Mouse (Mus musculus): ENCODE results near the gene Ttc38. TPM values are rescaled to one million over a fixed set of nuclear protein-coding genes. Genes with fewer than 3 reads are reported as not detected.

Gene Ttc38
- polyA plus RNA-seq, 1 experiment: 8.5 TPM

DNA sequence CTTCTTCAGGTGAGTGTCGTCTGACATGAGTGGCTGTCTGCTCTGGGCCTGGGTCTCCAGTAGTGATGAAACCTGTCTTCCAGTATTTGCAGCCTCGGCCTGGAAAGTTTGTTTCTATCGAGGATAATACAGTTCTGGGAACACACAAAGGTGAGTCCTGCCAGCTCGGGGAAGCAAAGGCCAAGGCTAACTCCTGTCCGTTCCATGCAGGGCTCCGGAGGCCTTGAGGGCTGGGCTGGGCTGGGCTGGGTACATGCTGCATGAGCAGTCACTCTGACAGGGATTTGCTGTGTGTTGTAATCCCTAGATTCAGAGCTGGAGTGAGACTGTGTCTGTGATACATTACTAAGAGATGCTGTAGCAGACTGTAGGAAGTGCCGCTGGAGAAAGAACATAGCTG lies 61.8 kb downstream of the Ttc38 start:
- Histone ChIP-seq H3K4me3 (ENCODE audit: control insufficient read depth, insufficient read depth, low read length) (no peak overlapping the region), H3K27ac (ENCODE audit: control insufficient read depth, insufficient read depth, low read length) (no peak overlapping the region), H3K27me3 (ENCODE audit: control insufficient read depth, insufficient read depth, low read length) (no peaks in the 10 kb centered on the region), H3K36me3 (ENCODE audit: control insufficient read depth, insufficient read depth, low read length) (peaks cover 14% of the 10 kb centered on the region), H3K4me1 (replicated peaks; ENCODE audit: control insufficient read depth, insufficient read depth, low read length) (no peaks in the 10 kb centered on the region)
- DNase-seq: no peak
- TF ChIP-seq POLR2A (IDR thresholded peaks at IDR 0.05; ENCODE audit: control insufficient read depth, extremely low read depth, insufficient read depth, low read length, poor library complexity) (no peak), CTCF (IDR thresholded peaks at IDR 0.05; ENCODE audit: borderline replicate concordance, control insufficient read depth, extremely low read depth, insufficient read depth, low read length, poor library complexity) (no peak)
- 97% methylated on average over 7 of the region's 7 CpGs for WGBS

DNA sequence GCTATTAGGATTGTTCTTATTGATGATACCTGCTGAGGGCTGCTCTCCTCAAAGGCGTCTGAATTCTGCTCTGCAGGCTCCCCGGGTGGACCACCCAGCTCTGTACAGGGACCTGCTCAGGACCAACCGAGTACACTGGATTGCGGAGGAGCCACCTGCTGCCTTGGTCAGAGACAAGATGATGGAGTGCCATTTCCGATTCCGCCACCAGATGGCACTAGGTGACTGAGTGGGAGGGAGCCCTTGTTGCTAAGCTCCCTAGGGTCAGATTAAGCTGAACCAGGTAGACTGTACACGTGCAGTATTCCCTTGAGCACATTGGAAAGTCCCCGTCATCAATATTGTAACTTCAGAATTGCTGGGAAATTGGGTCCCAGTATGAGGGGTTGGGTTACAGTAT lies 64.2 kb downstream of the Ttc38 start:
- Histone ChIP-seq H3K4me1 (replicated peaks; ENCODE audit: control insufficient read depth, insufficient read depth, low read length) (no peaks in the 10 kb centered on the region), H3K36me3 (ENCODE audit: control insufficient read depth, insufficient read depth, low read length) (peaks cover 14% of the 10 kb centered on the region), H3K4me3 (ENCODE audit: control insufficient read depth, insufficient read depth, low read length) (no peak overlapping the region), H3K27ac (ENCODE audit: control insufficient read depth, insufficient read depth, low read length) (no peak overlapping the region), H3K27me3 (ENCODE audit: control insufficient read depth, insufficient read depth, low read length) (no peaks in the 10 kb centered on the region)
- peak; percentile 89 for DNase-seq
- TF ChIP-seq CTCF (IDR thresholded peaks at IDR 0.05; ENCODE audit: borderline replicate concordance, control insufficient read depth, extremely low read depth, insufficient read depth, low read length, poor library complexity): peak; percentile 85; the same call in 1 of the 2 replicates
- no peak for TF ChIP-seq POLR2A (IDR thresholded peaks at IDR 0.05; ENCODE audit: control insufficient read depth, extremely low read depth, insufficient read depth, low read length, poor library complexity)
- 27% methylated on average over 8 of the region's 8 CpGs for WGBS

DNA sequence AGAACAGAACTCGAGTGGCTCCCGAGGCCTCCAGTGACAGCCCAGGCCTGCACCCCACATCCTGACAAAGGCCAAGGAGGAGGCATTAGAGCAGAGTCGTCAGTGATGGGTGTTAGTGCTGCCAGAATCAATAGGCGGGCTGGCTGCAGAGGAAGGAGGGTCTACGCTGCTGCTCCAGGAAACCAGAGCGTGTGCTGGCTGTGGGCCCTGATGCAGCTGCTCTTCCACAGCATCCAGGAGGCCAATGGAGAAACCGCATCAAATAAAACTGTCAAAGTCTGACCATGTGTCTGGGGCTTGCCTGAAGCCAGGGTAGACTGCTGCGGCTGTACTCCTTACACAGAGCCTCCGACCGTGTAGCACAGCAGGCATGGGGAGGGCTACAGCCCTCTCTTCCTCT lies 65.0 kb downstream of the Ttc38 start:
- H3K4me1 ChIP-seq (replicated peaks; ENCODE audit: control insufficient read depth, insufficient read depth, low read length): no peaks in the 10 kb centered on the region
- DNase-seq: no peak
- H3K4me3 ChIP-seq (ENCODE audit: control insufficient read depth, insufficient read depth, low read length): no peak overlapping the region
- H3K27me3 ChIP-seq (ENCODE audit: control insufficient read depth, insufficient read depth, low read length): no peaks in the 10 kb centered on the region
- TF ChIP-seq POLR2A (IDR thresholded peaks at IDR 0.05; ENCODE audit: control insufficient read depth, extremely low read depth, insufficient read depth, low read length, poor library complexity): no peak
- no peak for TF ChIP-seq CTCF (IDR thresholded peaks at IDR 0.05; ENCODE audit: borderline replicate concordance, control insufficient read depth, extremely low read depth, insufficient read depth, low read length, poor library complexity)
- peaks cover 14% of the 10 kb centered on the region for H3K36me3 ChIP-seq (ENCODE audit: control insufficient read depth, insufficient read depth, low read length)
- H3K27ac ChIP-seq (ENCODE audit: control insufficient read depth, insufficient read depth, low read length): no peak overlapping the region
- WGBS: 49% methylated on average over 10 of the region's 10 CpGs

DNA sequence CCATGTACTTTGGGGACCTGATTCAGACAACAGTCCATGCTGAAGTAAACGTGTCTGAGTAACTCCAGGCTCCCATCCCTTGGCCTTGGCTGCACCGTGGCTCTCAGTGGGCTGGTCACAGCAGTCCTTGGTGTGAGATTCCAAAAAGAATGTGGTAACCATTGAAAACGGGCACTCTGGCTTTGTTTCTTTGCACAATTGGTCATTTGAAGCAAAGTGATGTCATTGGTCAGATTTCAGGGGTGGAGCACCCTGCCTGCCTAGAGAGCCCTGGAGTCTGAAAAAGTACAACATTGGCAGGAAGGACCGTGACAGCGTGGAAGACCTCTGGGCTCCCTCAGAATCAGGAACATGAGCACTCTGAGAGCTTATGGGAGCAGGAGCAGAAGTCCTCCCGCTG lies 67.3 kb downstream of the Ttc38 start:
- H3K4me3 ChIP-seq (ENCODE audit: control insufficient read depth, insufficient read depth, low read length): no peak overlapping the region
- WGBS: 95% methylated on average over 6 of the region's 6 CpGs
- TF ChIP-seq CTCF (IDR thresholded peaks at IDR 0.05; ENCODE audit: borderline replicate concordance, control insufficient read depth, extremely low read depth, insufficient read depth, low read length, poor library complexity): no peak
- no peak for TF ChIP-seq POLR2A (IDR thresholded peaks at IDR 0.05; ENCODE audit: control insufficient read depth, extremely low read depth, insufficient read depth, low read length, poor library complexity)
- H3K36me3 ChIP-seq (ENCODE audit: control insufficient read depth, insufficient read depth, low read length): no peaks in the 10 kb centered on the region; the same call in 1 of the 2 replicates
- DNase-seq: no peak
- H3K27me3 ChIP-seq (ENCODE audit: control insufficient read depth, insufficient read depth, low read length): no peaks in the 10 kb centered on the region
- H3K27ac ChIP-seq (ENCODE audit: control insufficient read depth, insufficient read depth, low read length): no peak overlapping the region
- no peaks in the 10 kb centered on the region for H3K4me1 ChIP-seq (replicated peaks; ENCODE audit: control insufficient read depth, insufficient read depth, low read length)

DNA sequence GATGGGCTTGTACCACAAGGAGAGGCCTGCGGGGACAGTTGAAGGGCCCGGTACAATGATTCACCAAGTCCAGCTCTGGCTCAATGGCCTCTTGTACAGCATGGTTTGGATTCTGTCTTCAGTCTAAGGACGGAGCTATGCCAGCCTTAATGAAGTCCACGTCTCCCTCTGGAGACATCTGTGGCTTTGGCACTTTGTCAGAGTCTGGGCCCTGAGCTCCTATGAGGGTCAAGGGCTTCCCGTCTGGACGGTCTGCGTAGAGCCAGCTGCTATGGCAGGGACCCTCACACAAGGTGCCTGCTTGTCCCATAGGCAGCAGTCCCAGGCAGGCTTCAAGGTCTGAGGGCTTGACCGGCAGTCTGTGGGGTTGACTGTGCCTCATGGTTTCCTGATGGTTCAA lies 68.2 kb downstream of the Ttc38 start:
- no peak overlapping the region for H3K27ac ChIP-seq (ENCODE audit: control insufficient read depth, insufficient read depth, low read length)
- no peaks in the 10 kb centered on the region for H3K4me1 ChIP-seq (replicated peaks; ENCODE audit: control insufficient read depth, insufficient read depth, low read length)
- no peak for TF ChIP-seq POLR2A (IDR thresholded peaks at IDR 0.05; ENCODE audit: control insufficient read depth, extremely low read depth, insufficient read depth, low read length, poor library complexity)
- no peak for TF ChIP-seq CTCF (IDR thresholded peaks at IDR 0.05; ENCODE audit: borderline replicate concordance, control insufficient read depth, extremely low read depth, insufficient read depth, low read length, poor library complexity)
- H3K36me3 ChIP-seq (ENCODE audit: control insufficient read depth, insufficient read depth, low read length): no peaks in the 10 kb centered on the region; the same call in 1 of the 2 replicates
- DNase-seq: no peak
- H3K27me3 ChIP-seq (ENCODE audit: control insufficient read depth, insufficient read depth, low read length): no peaks in the 10 kb centered on the region
- H3K4me3 ChIP-seq (ENCODE audit: control insufficient read depth, insufficient read depth, low read length): no peak overlapping the region
- WGBS: 96% methylated on average over 8 of the region's 8 CpGs

DNA sequence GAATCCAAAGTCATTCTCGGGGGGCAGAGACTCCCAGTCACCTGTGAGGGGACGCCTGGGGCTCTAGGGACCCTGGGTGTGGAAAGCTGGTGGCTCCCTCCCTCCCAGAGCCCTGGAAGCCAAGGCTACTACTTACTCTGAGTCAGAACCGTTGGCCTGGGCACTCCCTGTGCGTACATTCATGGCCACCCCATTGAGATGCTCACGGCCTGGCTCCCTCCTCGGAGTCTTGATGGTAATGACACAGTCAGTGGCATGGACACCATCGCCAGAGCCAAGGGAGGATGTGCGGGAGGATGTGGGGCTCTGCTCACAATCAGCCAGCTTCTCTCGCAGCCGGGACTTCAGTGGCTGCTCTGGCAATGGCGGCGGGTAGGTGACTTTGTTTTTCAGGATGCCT lies 68.7 kb downstream of the Ttc38 start:
- DNase-seq: no peak
- Histone ChIP-seq H3K4me1 (replicated peaks; ENCODE audit: control insufficient read depth, insufficient read depth, low read length) (no peaks in the 10 kb centered on the region), H3K27me3 (ENCODE audit: control insufficient read depth, insufficient read depth, low read length) (no peaks in the 10 kb centered on the region), H3K36me3 (ENCODE audit: control insufficient read depth, insufficient read depth, low read length) (no peaks in the 10 kb centered on the region; the same call in 1 of the 2 replicates), H3K27ac (ENCODE audit: control insufficient read depth, insufficient read depth, low read length) (no peak overlapping the region), H3K4me3 (ENCODE audit: control insufficient read depth, insufficient read depth, low read length) (no peak overlapping the region)
- TF ChIP-seq CTCF (IDR thresholded peaks at IDR 0.05; ENCODE audit: borderline replicate concordance, control insufficient read depth, extremely low read depth, insufficient read depth, low read length, poor library complexity): no peak
- TF ChIP-seq POLR2A (IDR thresholded peaks at IDR 0.05; ENCODE audit: control insufficient read depth, extremely low read depth, insufficient read depth, low read length, poor library complexity): no peak
- 95% methylated on average over 12 of the region's 12 CpGs for WGBS

DNA sequence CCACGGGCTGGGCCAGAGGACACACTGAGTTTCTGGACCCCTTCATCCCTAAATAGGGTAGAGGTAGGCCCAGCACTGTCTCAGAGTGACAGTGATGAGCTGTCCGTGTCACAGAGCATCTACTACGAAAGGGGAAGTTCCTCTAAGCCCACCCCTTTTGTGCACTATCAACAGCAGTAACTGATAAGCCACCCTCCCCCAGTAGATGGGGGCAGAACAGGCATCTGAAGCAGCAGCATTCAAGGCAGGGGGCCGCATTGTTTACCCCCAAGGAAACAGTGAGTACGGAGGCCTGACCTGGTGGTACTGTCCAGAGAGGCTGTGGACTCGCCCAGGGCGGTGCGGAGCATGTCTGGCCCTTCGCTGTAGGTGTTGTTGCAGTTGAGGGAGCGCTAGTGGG lies 70.4 kb downstream of the Ttc38 start:
- no peak overlapping the region for H3K4me3 ChIP-seq (ENCODE audit: control insufficient read depth, insufficient read depth, low read length)
- TF ChIP-seq POLR2A (IDR thresholded peaks at IDR 0.05; ENCODE audit: control insufficient read depth, extremely low read depth, insufficient read depth, low read length, poor library complexity): no peak
- TF ChIP-seq CTCF (IDR thresholded peaks at IDR 0.05; ENCODE audit: borderline replicate concordance, control insufficient read depth, extremely low read depth, insufficient read depth, low read length, poor library complexity): no peak
- no peaks in the 10 kb centered on the region for H3K27me3 ChIP-seq (ENCODE audit: control insufficient read depth, insufficient read depth, low read length)
- no peaks in the 10 kb centered on the region for H3K4me1 ChIP-seq (replicated peaks; ENCODE audit: control insufficient read depth, insufficient read depth, low read length)
- H3K36me3 ChIP-seq (ENCODE audit: control insufficient read depth, insufficient read depth, low read length): no peaks in the 10 kb centered on the region; the same call in 1 of the 2 replicates
- DNase-seq: no peak
- 94% methylated on average over 10 of the region's 10 CpGs for WGBS
- no peak overlapping the region for H3K27ac ChIP-seq (ENCODE audit: control insufficient read depth, insufficient read depth, low read length)
